Comparison of ENCODE assay signal across 27 mouse cellular contexts in the genomic region with DNA sequence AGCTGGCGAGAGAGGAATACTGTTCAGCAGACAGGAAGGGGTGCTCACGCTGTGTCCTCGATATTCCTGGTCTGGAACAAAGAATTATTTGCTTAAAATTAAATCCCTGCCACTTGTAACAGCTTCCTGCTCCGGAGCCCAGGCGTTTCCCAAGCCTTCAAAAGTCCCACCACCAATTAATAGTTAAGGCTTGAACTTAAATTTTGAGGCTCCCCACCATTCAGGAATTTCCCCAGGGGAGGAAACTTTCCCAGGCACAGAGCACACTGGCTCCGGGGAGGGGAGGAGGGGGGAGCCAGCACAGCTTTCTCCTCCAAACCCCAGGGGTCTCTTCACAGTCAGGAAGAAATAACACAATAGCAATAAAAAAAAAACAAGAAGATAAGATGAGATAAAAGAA. TPM values are rescaled to one million over a fixed set of nuclear protein-coding genes. Genes with fewer than 3 reads are reported as not detected.
DNase-seq lines count a peak whose midpoint lies in the region; ATAC-seq and TF ChIP-seq lines count a peak whose summit lies in the region.
"Had no signal": no experiment of that assay in that cellular context is flagged by ENCODE, and none has a peak within 500 bp of the region (broad histone marks: within the 10 kb centered on the region; RNA-seq: fewer than 3 reads in every experiment).

No protein-coding gene starts in this region.

- no peak overlapping the region for H3K4me2 ChIP-seq in midbrain, embryonic 11.5 days
- H3K4me2 ChIP-seq in limb, embryonic 13.5 days (replicated peaks): no peak overlapping the region
- H3K4me2 ChIP-seq: embryonic facial prominence, embryonic 13.5 days; forebrain, embryonic 12.5 days; heart, embryonic 13.5 days; hindbrain, embryonic 15.5 days; liver, embryonic 12.5 days; midbrain, embryonic 13.5 days; neural tube, embryonic 13.5 days had no signal

- 43% methylated on average over 6 of the region's 6 CpGs for WGBS in kidney, adult 2 months
- 46% methylated on average over 6 of the region's 6 CpGs for WGBS in midbrain, embryonic 10.5 days
- 43% methylated on average over 6 of the region's 6 CpGs for WGBS in midbrain, embryonic 11.5 days
- 17% methylated on average over 6 of the region's 6 CpGs for WGBS in limb, embryonic 13.5 days

- no peaks in the 10 kb centered on the region for H3K9me3 ChIP-seq in midbrain, embryonic 10.5 days (replicated peaks)
- H3K9me3 ChIP-seq in midbrain, embryonic 11.5 days (ENCODE audit: control insufficient read depth, low read length): no peaks in the 10 kb centered on the region
- H3K9me3 ChIP-seq in limb, embryonic 13.5 days: no peaks in the 10 kb centered on the region
- H3K9me3 ChIP-seq: embryonic facial prominence, embryonic 13.5 days; forebrain, embryonic 12.5 days; heart, embryonic 13.5 days; hindbrain, embryonic 15.5 days; liver, embryonic 12.5 days; midbrain, embryonic 13.5 days; neural tube, embryonic 13.5 days had no signal

- no peaks in the 10 kb centered on the region for H3K27me3 ChIP-seq in kidney, adult 2 months (replicated peaks; ENCODE audit: control insufficient read depth, insufficient read depth, low read length)
- 0 out of 2 replicates have a peak, but pooled peaks cover 7% of the 10 kb centered on the region for H3K27me3 ChIP-seq in midbrain, embryonic 10.5 days (ENCODE audit: low read depth, poor library complexity, severe bottlenecking)
- no peaks in the 10 kb centered on the region for H3K27me3 ChIP-seq in midbrain, embryonic 11.5 days (ENCODE audit: control insufficient read depth, insufficient read depth, low read length)
- no peaks in the 10 kb centered on the region for H3K27me3 ChIP-seq in limb, embryonic 13.5 days
- H3K27me3 ChIP-seq: embryonic facial prominence, embryonic 13.5 days; forebrain, embryonic 12.5 days; heart, embryonic 13.5 days; hindbrain, embryonic 15.5 days; liver, embryonic 12.5 days; midbrain, embryonic 13.5 days; neural tube, embryonic 13.5 days; Patski had no signal

- peak overlapping the region; percentile 43; the same call in 1 of the 2 replicates for H3K27ac ChIP-seq in gastrocnemius, adult 2 months
- H3K27ac ChIP-seq in kidney, adult 2 months (ENCODE audit: insufficient read depth, low read depth, low read length): 0 out of 2 replicates have a peak overlapping the region, but pooled peaks have one; percentile 39
- H3K27ac ChIP-seq in midbrain, embryonic 10.5 days (replicated peaks): peak overlapping the region; percentile 69
- H3K27ac ChIP-seq in midbrain, embryonic 11.5 days (ENCODE audit: low read depth, low read length): no peak overlapping the region
- no peak overlapping the region for H3K27ac ChIP-seq in limb, embryonic 13.5 days
- H3K27ac ChIP-seq: embryonic facial prominence, embryonic 13.5 days; forebrain, embryonic 12.5 days; heart, embryonic 13.5 days; hindbrain, embryonic 15.5 days; liver, embryonic 12.5 days; midbrain, embryonic 13.5 days; neural tube, embryonic 13.5 days had no signal

- TF ChIP-seq CTCF in gastrocnemius, adult 2 months (IDR thresholded peaks at IDR 0.05): no peak
- no peak for TF ChIP-seq CTCF in kidney, adult 2 months (conservative IDR thresholded peaks at IDR 0.05; ENCODE audit: insufficient read depth, insufficient read length, low read depth, low read length)

- H3K4me3 ChIP-seq in gastrocnemius, adult 2 months: no peak overlapping the region
- no peak overlapping the region for H3K4me3 ChIP-seq in kidney, adult 2 months (ENCODE audit: insufficient read depth, low read depth, low read length)
- no peak overlapping the region for H3K4me3 ChIP-seq in midbrain, embryonic 10.5 days
- no peak overlapping the region for H3K4me3 ChIP-seq in midbrain, embryonic 11.5 days (ENCODE audit: low read depth, low read length)
- H3K4me3 ChIP-seq in limb, embryonic 13.5 days: no peak overlapping the region
- H3K4me3 ChIP-seq: embryonic facial prominence, embryonic 13.5 days; forebrain, embryonic 12.5 days; heart, embryonic 13.5 days; hindbrain, embryonic 15.5 days; liver, embryonic 12.5 days; midbrain, embryonic 13.5 days; neural tube, embryonic 13.5 days had no signal

- no peak overlapping the region for H3K9ac ChIP-seq in midbrain, embryonic 11.5 days (ENCODE audit: low read length)
- H3K9ac ChIP-seq in limb, embryonic 13.5 days: peak overlapping the region; percentile 20; the same call in 1 of the 2 replicates
- H3K9ac ChIP-seq: embryonic facial prominence, embryonic 13.5 days; forebrain, embryonic 12.5 days; heart, embryonic 13.5 days; hindbrain, embryonic 15.5 days; liver, embryonic 12.5 days; liver, postnatal 0 days; midbrain, embryonic 13.5 days; neural tube, embryonic 13.5 days had no signal

- no peaks in the 10 kb centered on the region for H3K36me3 ChIP-seq in kidney, adult 2 months (ENCODE audit: control insufficient read depth, insufficient read depth, low read length)
- no peaks in the 10 kb centered on the region for H3K36me3 ChIP-seq in midbrain, embryonic 10.5 days
- H3K36me3 ChIP-seq in midbrain, embryonic 11.5 days (ENCODE audit: control insufficient read depth, insufficient read depth, low read length): no peaks in the 10 kb centered on the region
- H3K36me3 ChIP-seq in limb, embryonic 13.5 days: no peaks in the 10 kb centered on the region
- H3K36me3 ChIP-seq: embryonic facial prominence, embryonic 13.5 days; forebrain, embryonic 12.5 days; heart, embryonic 13.5 days; hindbrain, embryonic 15.5 days; liver, embryonic 12.5 days; midbrain, embryonic 13.5 days; neural tube, embryonic 13.5 days had no signal

- no peaks in the 10 kb centered on the region for H3K4me1 ChIP-seq in kidney, adult 2 months (ENCODE audit: control insufficient read depth, insufficient read depth, low read length)
- peaks cover 33% of the 10 kb centered on the region for H3K4me1 ChIP-seq in midbrain, embryonic 10.5 days
- H3K4me1 ChIP-seq in midbrain, embryonic 11.5 days (ENCODE audit: control insufficient read depth, insufficient read depth, low read length): peaks cover 8% of the 10 kb centered on the region; the same call in 1 of the 2 replicates
- H3K4me1 ChIP-seq in limb, embryonic 13.5 days: peaks cover 14% of the 10 kb centered on the region
- H3K4me1 ChIP-seq: hindbrain, embryonic 15.5 days; liver, embryonic 12.5 days had no signal

- TF ChIP-seq POLR2A in kidney, adult 2 months (IDR thresholded peaks at IDR 0.05; ENCODE audit: low read depth, low read length): no peak

- DNase-seq in gastrocnemius, adult 2 months: no peak
- DNase-seq in gastrocnemius, postnatal 10 days: no peak
- DNase-seq in kidney, adult 2 months: no peak
- DNase-seq in kidney, adult 11 months: no peak
- DNase-seq in midbrain, embryonic 10.5 days (ENCODE audit: low spot score): no peak
- DNase-seq in midbrain, embryonic 11.5 days (ENCODE audit: low spot score, missing footprints): no peak
- DNase-seq in layer of hippocampus, adult 18-20 months (ENCODE audit: low spot score in 2 of 2): no peak
- DNase-seq: adrenal gland, postnatal 10 days; cerebellum, adult 11-12 months; cerebellum, adult 9-11 months; embryo, embryonic 11 days; gastrocnemius, postnatal 36 days; liver, postnatal 0 days; lung, postnatal 36 days; thymus, adult 2 months; thymus, postnatal 4 days had no signal

- intact Hi-C loops in gastrocnemius, adult 2 months (cut with DNase I): no loop called here

- ATAC-seq in midbrain, embryonic 11.5 days (ENCODE audit: low FRiP score): no peak
- no peak for ATAC-seq in limb, embryonic 13.5 days (ENCODE audit: low FRiP score, low read depth)
- ATAC-seq: inflammation-experienced regulatory T-cells, adult 6 months; liver, embryonic 12.5 days; liver, postnatal 0 days; midbrain, embryonic 13.5 days; Patski had no signal

RNA-seq across cellular contexts. Expression of gene Sox13, which starts 44.6 kb away (rescaled TPM):
- total RNA-seq in gastrocnemius, adult 2 months (2021): 10 to 100 TPM in 1 of 2 experiments, 1 to 10 TPM in 1; 8.9 to 12.4 TPM
- 10 to 100 TPM; 10.1 to 15.9 TPM for total RNA-seq in gastrocnemius, postnatal 10 days (2021)
- polyA plus RNA-seq in kidney, adult 2 months (2012; rRNA removed): 46.7 and 51.2 TPM in 2 replicates
- polyA plus RNA-seq in midbrain, embryonic 10.5 days (2016; fragmentation: Nextera tagmentation; extraction: Ambion mirVana): 28.5 and 32.0 TPM in 2 replicates
- polyA plus RNA-seq in midbrain, embryonic 11.5 days (2014; fragmentation: Nextera tagmentation; extraction: Ambion mirVana): 22.3 and 23.9 TPM in 2 replicates
- polyA plus RNA-seq in limb, embryonic 13.5 days (2015; fragmentation: Nextera tagmentation; extraction: Ambion mirVana): 3.9 and 4.6 TPM in 2 replicates
- 1 to 10 TPM; 7.4 to 7.9 TPM for total RNA-seq in layer of hippocampus, adult 18-20 months (2021)
- total RNA-seq: MEL had no signal
- polyA plus RNA-seq: inflammation-experienced regulatory T-cells, adult 6 months had no signal

Comparison
In these comparisons a context has a peak if more than half of its experiments do, and no peak if none do; other contexts are left out.
1. H3K27ac ChIP-seq: peak in gastrocnemius, adult 2 months (single experiment), kidney, adult 2 months (single experiment) and midbrain, embryonic 10.5 days (single experiment); none in midbrain, embryonic 11.5 days (single experiment) and limb, embryonic 13.5 days (single experiment).